Comparison of ENCODE assay signal across 8 mouse cellular contexts in genomic region chr14:55884713-55885113, GRCm38 (mm10). TPM values are rescaled to one million over a fixed set of nuclear protein-coding genes. Genes with fewer than 3 reads are reported as not detected.
DNase-seq lines count a peak whose midpoint lies in the region; ATAC-seq lines count a peak whose summit lies in the region.

Gene Khnyn (plus strand): TSS chr14:55884947.

- peak; percentile 86 to 87 for DNase-seq in adrenal gland, adult 18-20 months (ENCODE audit: low spot score in 2 of 2)
- peak; percentile 96 for DNase-seq in embryo, embryonic 11 days
- peak; percentile 95 for DNase-seq in gastrocnemius, postnatal 25 days
- DNase-seq in intestine, embryonic 14.5 days (ENCODE audit: low spot score) = peak; percentile 92
- DNase-seq in left cerebral cortex, postnatal 10 days (ENCODE audit: extremely low spot score in 1 of 2, low spot score in 2 of 2) = peak; percentile 67 to 95
- DNase-seq in right cerebral cortex, postnatal 10 days (ENCODE audit: low spot score in 2 of 2) = peak; percentile 85 to 87
- peak; percentile 83 for DNase-seq in urinary bladder, postnatal 25 days (ENCODE audit: low spot score)

- no peaks in the 10 kb centered on the region for H3K27me3 ChIP-seq in intestine, embryonic 14.5 days (replicated peaks; ENCODE audit: control insufficient read depth, insufficient read depth, low read length)

- peak within 1 kb of the TSS; percentile 63 for H3K4me3 ChIP-seq in intestine, embryonic 14.5 days (ENCODE audit: low read depth, low read length)

- WGBS in intestine, embryonic 14.5 days = 0% methylated on average over 26 of the region's 30 CpGs

- peak; percentile 93 for ATAC-seq in intestine, embryonic 14.5 days (replicated peaks; ENCODE audit: low FRiP score, low TSS enrichment, low read depth)
- peak; percentile 83 for ATAC-seq in megakaryocyte progenitor cell, adult 5-6 weeks (replicated peaks; ENCODE audit: poor library complexity)

- intact Hi-C loops in left cerebral cortex, postnatal 10 days (cut with DNase I) = no loop called here

- peak within 1 kb of the TSS; percentile 93 for H3K27ac ChIP-seq in intestine, embryonic 14.5 days (ENCODE audit: low read depth)

- H3K4me1 ChIP-seq in intestine, embryonic 14.5 days (replicated peaks; ENCODE audit: control insufficient read depth, insufficient read depth, low read length) = peaks cover 23% of the 10 kb centered on the region

- H3K9ac ChIP-seq in intestine, embryonic 14.5 days (ENCODE audit: low read length) = peak within 1 kb of the TSS; percentile 80

- H3K9me3 ChIP-seq in intestine, embryonic 14.5 days (ENCODE audit: control insufficient read depth, low read length) = no peaks in the 10 kb centered on the region

- peaks cover 32% of the 10 kb centered on the region for H3K36me3 ChIP-seq in intestine, embryonic 14.5 days (ENCODE audit: control insufficient read depth, insufficient read depth, low read length)

- peak within 1 kb of the TSS; percentile 76 for H3K4me2 ChIP-seq in intestine, embryonic 14.5 days (ENCODE audit: low read length)

RNA-seq across cellular contexts. Expression of gene Khnyn, which starts in this region (rescaled TPM):
- total RNA-seq in adrenal gland, adult 18-20 months (2021) = 10 to 100 TPM; 14.8 to 17.6 TPM
- 1 to 10 TPM; 7.0 to 9.1 TPM for total RNA-seq in gastrocnemius, postnatal 25 days (2021)
- 10.4 and 11.2 TPM in 2 replicates for polyA plus RNA-seq in intestine, embryonic 14.5 days (2014; fragmentation: Nextera tagmentation; extraction: Ambion mirVana)
- 10 to 100 TPM in 1 of 2 experiments, 1 to 10 TPM in 1; 9.8 to 11.3 TPM for total RNA-seq in left cerebral cortex, postnatal 10 days (2021)
- 4.6 and 6.1 TPM in 2 replicates for total RNA-seq in megakaryocyte progenitor cell, adult 5-6 weeks (2015)
- 14.3 and 15.3 TPM in 2 replicates for total RNA-seq in megakaryocyte progenitor cell, adult 5-6 weeks (2017)

Comparison
In these comparisons a context has a peak if more than half of its experiments do, and no peak if none do; other contexts are left out.
1. Peak in every context shown above with its lines: DNase-seq, ATAC-seq, H3K4me3 ChIP-seq and H3K27ac ChIP-seq.